Mouse (Mus musculus) limb, embryonic 11.5 days (tissue): ENCODE measurements around the gene H2-Q2. TPM values are rescaled to one million over a fixed set of nuclear protein-coding genes. Genes with fewer than 3 reads are reported as not detected.
"Not testable (repeated sequence)": the region's sequence is repeated elsewhere in the genome, so short reads cannot be mapped to it uniquely, and the experiment has no call there.

Experiments
- ATAC-seq: fragments of 200-750 bp; cut with Nextera tagmentation; 2 replicates; pipeline ENCODE4 v1.8.0; 2017; ENCODE audit warnings: low read depth; ENCODE audit not compliant: insufficient number of reproducible peaks, low FRiP score, low TSS enrichment
- DNase-seq: peaks from one replicate; pipeline ENCODE4 v3.0.0-alpha.2; 2015; ENCODE audit warnings: low spot score
- H3K27ac ChIP-seq: fragments of 300-500 bp; sonication (generic); replicated peaks from 2 replicates; pipeline ENCODE4 v1.5.1; 2014; ENCODE audit warnings: low read depth, mild to moderate bottlenecking, low read length
- H3K27me3 ChIP-seq: fragments of 300-500 bp; sonication (generic); 2 replicates; pipeline ENCODE4 v1.6.1; 2014; ENCODE audit warnings: mild to moderate bottlenecking, low read length, mixed read lengths; ENCODE audit not compliant: control insufficient read depth, insufficient read depth
- H3K36me3 ChIP-seq: fragments of 300-500 bp; sonication (generic); 2 replicates; pipeline ENCODE4 v1.6.1; 2014; ENCODE audit warnings: mild to moderate bottlenecking, low read length, moderate library complexity, mixed read lengths; ENCODE audit not compliant: control insufficient read depth, insufficient read depth
- H3K4me1 ChIP-seq: fragments of 300-500 bp; sonication (generic); 2 replicates; pipeline ENCODE4 v1.6.1; 2014; ENCODE audit warnings: low read length, mixed read lengths; ENCODE audit not compliant: control insufficient read depth, insufficient read depth
- H3K4me2 ChIP-seq: fragments of 300-500 bp; sonication (generic); 2 replicates; pipeline ENCODE4 v1.6.1; 2014; ENCODE audit warnings: low read depth, mild to moderate bottlenecking, moderate library complexity; ENCODE audit not compliant: severe bottlenecking
- H3K4me3 ChIP-seq: fragments of 300-500 bp; sonication (generic); 2 replicates; pipeline ENCODE4 v1.5.1; 2014; ENCODE audit warnings: low read depth, low read length
- H3K9ac ChIP-seq: fragments of 300-500 bp; sonication (generic); 2 replicates; pipeline ENCODE4 v1.6.1; 2014; ENCODE audit warnings: mild to moderate bottlenecking, low read length
- H3K9me3 ChIP-seq: fragments of 300-500 bp; sonication (generic); 2 replicates; pipeline ENCODE4 v1.6.1; 2016; ENCODE audit warnings: low read length; ENCODE audit not compliant: control insufficient read depth
- WGBS: fragments of 180-500 bp; shearing (Covaris S2); extraction: QIAGEN DNeasy Blood & Tissue Kit; methylation state at CpG from one replicate; pipeline ENCODE4 v1.1.7; 2014; 5-methylcytosine and 5-hydroxymethylcytosine counted together
- polyA plus RNA-seq: library from polyadenylated mRNA; unstranded; fragments of >200 nt; fragmentation: Nextera tagmentation; extraction: Ambion mirVana; gene quantifications from 2 replicates; pipeline ENCODE4 v1.2.1, GENCODE M21; 2014

Gene H2-Q2
- polyA plus RNA-seq, 1 experiment from 2014 or later: 0.16 TPM

DNA sequence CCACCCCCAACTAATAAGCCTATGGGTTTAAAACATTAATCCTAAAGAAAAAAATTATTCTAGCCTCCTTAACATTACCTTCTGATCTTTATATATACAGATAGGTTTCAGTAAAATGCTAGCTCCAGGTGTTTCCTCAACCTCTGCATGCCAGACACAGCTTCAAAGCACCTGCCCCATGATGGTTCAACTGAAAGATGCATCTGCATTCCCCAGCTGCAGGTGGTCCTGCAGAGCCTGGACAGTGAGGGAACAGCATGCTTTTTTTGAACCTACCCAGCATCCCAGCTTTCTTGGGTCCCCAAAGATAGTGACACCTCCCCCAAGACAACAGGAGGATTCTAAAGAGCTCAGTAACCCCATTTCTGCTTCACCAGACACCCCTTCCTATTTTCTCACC, 23.4 kb upstream of the H2-Q2 start:
- no peaks in the 10 kb centered on the region for H3K4me1 ChIP-seq
- no peak for ATAC-seq
- no peak overlapping the region for H3K4me2 ChIP-seq
- no peak for DNase-seq
- no peaks in the 10 kb centered on the region for H3K36me3 ChIP-seq
- H3K9ac ChIP-seq: no peak overlapping the region
- no peak overlapping the region for H3K4me3 ChIP-seq
- no peaks in the 10 kb centered on the region for H3K9me3 ChIP-seq
- no peak overlapping the region for H3K27ac ChIP-seq
- H3K27me3 ChIP-seq: peaks cover 25% of the 10 kb centered on the region

GRCm38 (mm10) chr17:35320327-35321081, 21.5 kb upstream of the H2-Q2 start, which contains the start of gene H2-Q1:
TSS of gene H2-Q1 (plus strand) at chr17:35320405.
- H3K9ac ChIP-seq: no peak within 1 kb of the TSS

DNA sequence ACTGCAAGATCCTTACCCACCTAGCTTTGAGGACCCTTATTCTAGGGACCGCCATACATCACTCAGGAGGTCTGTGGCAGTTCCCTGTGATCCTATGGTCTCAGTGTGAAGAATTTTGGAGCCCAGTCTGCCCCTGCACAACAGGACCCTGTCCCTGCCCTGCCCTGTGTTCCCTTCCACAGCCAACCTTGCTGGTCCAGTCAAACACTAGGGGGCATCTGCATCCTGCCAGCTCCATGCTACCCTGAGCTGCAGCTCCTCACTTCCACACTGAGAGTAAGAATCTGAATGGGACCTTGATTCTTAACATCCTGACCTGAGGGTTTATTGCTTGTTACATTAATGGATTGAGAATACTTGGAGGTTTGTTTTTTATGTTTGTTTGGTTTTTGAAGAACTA, 16.9 kb upstream of the H2-Q2 start:
- not testable (repeated sequence) for H3K4me3 ChIP-seq, H3K9me3 ChIP-seq, H3K4me2 ChIP-seq, ATAC-seq, H3K36me3 ChIP-seq, H3K9ac ChIP-seq, H3K4me1 ChIP-seq, H3K27ac ChIP-seq
- 46% methylated on average over 1 of the region's 1 CpGs for WGBS
- DNase-seq: peak; percentile 22
- H3K27me3 ChIP-seq: peaks cover 17% of the 10 kb centered on the region

More at GRCm38 (mm10) chr17:35320327-35321081, 21.5 kb upstream of the H2-Q2 start, which contains the start of gene H2-Q1:
- WGBS: under 1% methylated on average over 55 of the region's 55 CpGs
- peak; percentile 32 for DNase-seq
- no peak for ATAC-seq
- H3K4me3 ChIP-seq: peak within 1 kb of the TSS; percentile 27
- peak within 1 kb of the TSS; percentile 41 for H3K4me2 ChIP-seq
- no peaks in the 10 kb centered on the region for H3K36me3 ChIP-seq
- H3K27ac ChIP-seq: no peak within 1 kb of the TSS
- no peaks in the 10 kb centered on the region for H3K4me1 ChIP-seq
- H3K27me3 ChIP-seq: peaks cover 25% of the 10 kb centered on the region
- H3K9me3 ChIP-seq: no peaks in the 10 kb centered on the region

DNA sequence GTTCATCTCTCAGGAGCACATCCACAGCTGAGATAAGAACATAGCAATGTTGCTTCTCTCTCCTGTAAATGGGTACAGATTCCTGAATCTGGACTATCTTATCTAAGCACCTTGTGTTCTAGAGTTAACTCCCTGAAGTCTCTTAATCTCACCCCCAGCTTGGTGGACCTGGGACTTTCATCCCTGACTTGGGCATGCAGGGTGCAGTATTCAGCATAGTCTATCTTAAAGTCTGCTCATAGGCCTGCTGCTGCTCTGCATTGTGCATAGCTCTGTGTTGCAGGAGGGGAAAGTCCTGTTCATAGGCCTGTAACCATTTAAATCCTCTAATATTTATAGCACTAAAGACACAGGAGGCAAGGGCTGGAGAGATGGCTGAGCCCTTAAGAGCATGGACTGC, 16.0 kb upstream of the H2-Q2 start:
- not testable (repeated sequence) for H3K4me2 ChIP-seq, DNase-seq, H3K4me3 ChIP-seq, H3K9me3 ChIP-seq, H3K9ac ChIP-seq, H3K4me1 ChIP-seq, H3K27me3 ChIP-seq, H3K27ac ChIP-seq, ATAC-seq, H3K36me3 ChIP-seq

- WGBS: 59% methylated on average over 3 of the region's 3 CpGs
- not testable (repeated sequence) for H3K4me3 ChIP-seq
Observed at GRCm38 (mm10) chr17:35329714-35330113, 12.3 kb upstream of the H2-Q2 start.

DNA sequence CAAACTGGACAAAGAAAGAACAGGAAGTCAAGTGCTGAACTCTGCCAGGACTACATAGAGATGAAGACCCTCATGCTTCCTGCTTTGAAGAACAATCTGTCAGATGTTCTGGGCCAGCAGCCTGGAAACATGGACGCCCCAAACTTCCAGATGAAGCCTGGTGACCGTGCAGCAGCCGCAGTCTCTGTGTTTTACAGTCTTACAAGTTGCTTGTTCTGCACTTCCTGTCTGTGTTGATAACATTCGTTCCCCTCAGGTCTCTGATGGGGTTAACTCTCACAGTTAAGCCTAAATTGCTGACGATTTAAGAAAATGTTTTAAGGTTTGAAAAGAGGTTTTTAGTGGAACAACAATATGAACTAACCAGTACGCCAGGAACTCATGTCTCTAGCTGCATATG, 10.5 kb upstream of the H2-Q2 start:
- not testable (repeated sequence) for H3K36me3 ChIP-seq, H3K4me3 ChIP-seq, H3K9ac ChIP-seq, H3K4me1 ChIP-seq, H3K27me3 ChIP-seq, H3K27ac ChIP-seq, DNase-seq, ATAC-seq, H3K4me2 ChIP-seq, H3K9me3 ChIP-seq
- 59% methylated on average over 6 of the region's 6 CpGs for WGBS

More at GRCm38 (mm10) chr17:35329714-35330113, 12.3 kb upstream of the H2-Q2 start:
- H3K36me3 ChIP-seq, H3K4me1 ChIP-seq, DNase-seq, H3K27me3 ChIP-seq, H3K27ac ChIP-seq, ATAC-seq, H3K9me3 ChIP-seq, H3K4me2 ChIP-seq, H3K9ac ChIP-seq: not testable (repeated sequence)

- no peaks in the 10 kb centered on the region for H3K9me3 ChIP-seq
- no peaks in the 10 kb centered on the region for H3K36me3 ChIP-seq
- H3K27me3 ChIP-seq: peaks cover 31% of the 10 kb centered on the region
- peak overlapping the region; percentile 23 for H3K4me3 ChIP-seq
- 1% methylated on average over 46 of the region's 46 CpGs for WGBS
- H3K4me2 ChIP-seq: peak overlapping the region; percentile 51
- DNase-seq (peak; percentile 29), ATAC-seq (no peak)
- 0 out of 2 replicates have a peak overlapping the region, but pooled peaks have one; percentile 37 for H3K9ac ChIP-seq
- H3K27ac ChIP-seq: no peak overlapping the region
- 0 out of 2 replicates have a peak, but pooled peaks cover 3% of the 10 kb centered on the region for H3K4me1 ChIP-seq
Observed at GRCm38 (mm10) chr17:35342711-35343476, 852 bp downstream of the H2-Q2 start.

- H3K27me3 ChIP-seq: peaks cover 12% of the 10 kb centered on the region
- not testable (repeated sequence) for H3K36me3 ChIP-seq, H3K9ac ChIP-seq, H3K27ac ChIP-seq, DNase-seq, H3K4me2 ChIP-seq, ATAC-seq, H3K9me3 ChIP-seq, H3K4me3 ChIP-seq, H3K4me1 ChIP-seq
Observed at GRCm38 (mm10) chr17:35347659-35348058, 5.6 kb downstream of the H2-Q2 start.
